Mouse (Mus musculus) midbrain, embryonic 13.5 days (tissue): Measurements from ENCODE around the gene Tmem192. TPM values are rescaled to one million over a fixed set of nuclear protein-coding genes. Genes with fewer than 3 reads are reported as not detected.
"Not testable (repeated sequence)": the region's sequence is repeated elsewhere in the genome, so short reads cannot be mapped to it uniquely, and the experiment has no call there.

Source experiments
- ATAC-seq: fragments of 200-750 bp; cut with Nextera tagmentation; 2 replicates; pipeline ENCODE4 v1.8.0; 2017; ENCODE audit warnings: mild to moderate bottlenecking, moderate TSS enrichment, moderate library complexity
- H3K27ac ChIP-seq: fragments of 300-500 bp; sonication (generic); 2 replicates; pipeline ENCODE4 v1.5.1; 2015; ENCODE audit warnings: inconsistent platforms, mild to moderate bottlenecking, moderate library complexity
- H3K27me3 ChIP-seq: fragments of 300-500 bp; sonication (generic); 2 replicates; pipeline ENCODE4 v1.6.1; 2015; ENCODE audit warnings: mild to moderate bottlenecking, inconsistent platforms
- H3K36me3 ChIP-seq: fragments of 300-500 bp; sonication (generic); 2 replicates; pipeline ENCODE4 v1.6.1; 2015; ENCODE audit warnings: mild to moderate bottlenecking, inconsistent platforms
- H3K4me1 ChIP-seq: fragments of 300-500 bp; sonication (generic); replicated peaks from 2 replicates; pipeline ENCODE4 v1.6.1; 2015; ENCODE audit warnings: inconsistent platforms
- H3K4me2 ChIP-seq: fragments of 300-500 bp; sonication (generic); replicated peaks from 2 replicates; pipeline ENCODE4 v1.6.1; 2015; ENCODE audit warnings: moderate library complexity, mild to moderate bottlenecking, inconsistent platforms
- H3K4me3 ChIP-seq: fragments of 300-500 bp; sonication (generic); replicated peaks from 2 replicates; pipeline ENCODE4 v1.5.1; 2015; ENCODE audit warnings: mild to moderate bottlenecking, inconsistent platforms
- H3K9ac ChIP-seq: fragments of 300-500 bp; sonication (generic); replicated peaks from 2 replicates; pipeline ENCODE4 v1.6.1; 2015; ENCODE audit warnings: mild to moderate bottlenecking, inconsistent platforms
- H3K9me3 ChIP-seq: fragments of 300-500 bp; sonication (generic); 2 replicates; pipeline ENCODE4 v1.6.1; 2016; ENCODE audit warnings: mild to moderate bottlenecking, inconsistent platforms
- WGBS: fragments of 180-500 bp; shearing (Covaris S2); methylation state at CpG from one replicate; pipeline ENCODE4 v1.1.7; 2015; 5-methylcytosine and 5-hydroxymethylcytosine counted together
- polyA plus RNA-seq: library from polyadenylated mRNA; unstranded; fragments of >200 nt; fragmentation: Nextera tagmentation; extraction: Ambion mirVana; gene quantifications from 2 replicates; pipeline ENCODE4 v1.2.1, GENCODE M21; 2015

Gene Tmem192
- polyA plus RNA-seq, 1 experiment from 2014 or later: 21.4 TPM

- Histone ChIP-seq H3K36me3 (no peaks in the 10 kb centered on the region), H3K4me1 (no peaks in the 10 kb centered on the region), H3K9ac (no peak overlapping the region), H3K4me2 (no peak overlapping the region), H3K27me3 (no peaks in the 10 kb centered on the region), H3K4me3 (no peak overlapping the region), H3K27ac (no peak overlapping the region), H3K9me3 (no peaks in the 10 kb centered on the region)
- WGBS: 75% methylated on average over 20 of the region's 20 CpGs
- no peak for ATAC-seq
Observed at GRCm38 (mm10) chr8:64983150-64983897, 36.3 kb downstream of the Tmem192 start.

- H3K36me3 ChIP-seq: no peaks in the 10 kb centered on the region
- no peaks in the 10 kb centered on the region for H3K4me1 ChIP-seq
- 93% methylated on average over 4 of the region's 4 CpGs for WGBS
- H3K4me2 ChIP-seq: no peak within 1 kb of the TSS
- no peak for ATAC-seq
- H3K9ac ChIP-seq: no peak within 1 kb of the TSS
- no peak within 1 kb of the TSS for H3K27ac ChIP-seq
- no peaks in the 10 kb centered on the region for H3K27me3 ChIP-seq
- H3K9me3 ChIP-seq: no peaks in the 10 kb centered on the region
- H3K4me3 ChIP-seq: no peak within 1 kb of the TSS
Observed at GRCm38 (mm10) chr8:64987731-64988130, 40.7 kb downstream of the Tmem192 start, which contains the start of gene Trim75. Gene Trim75, minus strand, starts transcription at chr8:64987831.

- no peak for ATAC-seq
Observed at GRCm38 (mm10) chr8:64998806-64999365, 51.9 kb downstream of the Tmem192 start.

GRCm38 (mm10) chr8:65007616-65008015 lies 60.6 kb downstream of the Tmem192 start:
- ATAC-seq, H3K9ac ChIP-seq, H3K9me3 ChIP-seq, H3K27ac ChIP-seq, H3K27me3 ChIP-seq, H3K36me3 ChIP-seq, H3K4me3 ChIP-seq, H3K4me2 ChIP-seq, H3K4me1 ChIP-seq: not testable (repeated sequence)
- WGBS: 81% methylated on average over 6 of the region's 6 CpGs

More at GRCm38 (mm10) chr8:64998806-64999365, 51.9 kb downstream of the Tmem192 start:
- no peak overlapping the region for H3K27ac ChIP-seq
- no peak overlapping the region for H3K4me3 ChIP-seq
- H3K9ac ChIP-seq: no peak overlapping the region
- H3K36me3 ChIP-seq: no peaks in the 10 kb centered on the region
- WGBS: 84% methylated on average over 4 of the region's 4 CpGs
- no peaks in the 10 kb centered on the region for H3K4me1 ChIP-seq
- H3K9me3 ChIP-seq: no peaks in the 10 kb centered on the region
- no peak overlapping the region for H3K4me2 ChIP-seq
- H3K27me3 ChIP-seq: no peaks in the 10 kb centered on the region

- H3K4me3 ChIP-seq: no peak within 1 kb of the TSS
- no peak within 1 kb of the TSS for H3K27ac ChIP-seq
- no peak for ATAC-seq
- no peaks in the 10 kb centered on the region for H3K4me1 ChIP-seq
- H3K9me3 ChIP-seq: no peaks in the 10 kb centered on the region
- H3K27me3 ChIP-seq: no peaks in the 10 kb centered on the region
- no peaks in the 10 kb centered on the region for H3K36me3 ChIP-seq
- no peak within 1 kb of the TSS for H3K9ac ChIP-seq
- no peak within 1 kb of the TSS for H3K4me2 ChIP-seq
- 89% methylated on average over 8 of the region's 8 CpGs for WGBS
Observed at GRCm38 (mm10) chr8:65018423-65018822, 71.4 kb downstream of the Tmem192 start, which contains the start of the genes Trim61 and Trim60. Gene Trim61, minus strand, starts transcription at chr8:65018523. Gene Trim60, minus strand, starts transcription at chr8:65018584.

Other genes with a start within 250 kb of the Tmem192 start
- 155 and 168 TPM in 2 replicates for gene Msmo1, start 213.4 kb upstream of the Tmem192 start, polyA plus RNA-seq
- gene Klhl2, start 97.2 kb upstream of the Tmem192 start, polyA plus RNA-seq: 17.2 and 20.7 TPM in 2 replicates
- not detected in 2 replicates for gene Trim75, start 40.6 kb downstream of the Tmem192 start, polyA plus RNA-seq
- gene Trim61, start 71.3 kb downstream of the Tmem192 start, polyA plus RNA-seq: not detected in 2 replicates
- gene Trim60, start 71.4 kb downstream of the Tmem192 start, polyA plus RNA-seq: not detected in 2 replicates
- gene Apela, start 90.2 kb downstream of the Tmem192 start, polyA plus RNA-seq: 1.3 and 1.7 TPM in 2 replicates
- not detected in 2 replicates for gene Gm10663, start 127.8 kb downstream of the Tmem192 start, polyA plus RNA-seq
- not detected in 2 replicates for gene BC030870, start 182.4 kb downstream of the Tmem192 start, polyA plus RNA-seq